Mouse (Mus musculus) bone marrow, adult 2 months (tissue): ENCODE measurements around the gene Lcn9.

Source experiments
- CTCF ChIP-seq: fragments of 200-500 bp; IDR thresholded peaks from 2 replicates; pipeline ENCODE4 v1.5.1; 2011; ENCODE audit warnings: low read length, control low read depth; ENCODE audit not compliant: control insufficient read depth, insufficient read depth
- POLR2A ChIP-seq: fragments of 200-500 bp; IDR thresholded peaks from 2 replicates; pipeline ENCODE4 v1.6.1; 2011; ENCODE audit warnings: low read depth, mild to moderate bottlenecking, control low read depth, low read length, borderline replicate concordance; ENCODE audit not compliant: control insufficient read depth

GRCm38 (mm10) chr2:25862038-25862437 lies 39.1 kb downstream of the Lcn9 start:
- TF ChIP-seq CTCF, result no peak
- TF ChIP-seq POLR2A, result no peak
